Mouse (Mus musculus): ENCODE measurements around the gene Tnks2.

DNA sequence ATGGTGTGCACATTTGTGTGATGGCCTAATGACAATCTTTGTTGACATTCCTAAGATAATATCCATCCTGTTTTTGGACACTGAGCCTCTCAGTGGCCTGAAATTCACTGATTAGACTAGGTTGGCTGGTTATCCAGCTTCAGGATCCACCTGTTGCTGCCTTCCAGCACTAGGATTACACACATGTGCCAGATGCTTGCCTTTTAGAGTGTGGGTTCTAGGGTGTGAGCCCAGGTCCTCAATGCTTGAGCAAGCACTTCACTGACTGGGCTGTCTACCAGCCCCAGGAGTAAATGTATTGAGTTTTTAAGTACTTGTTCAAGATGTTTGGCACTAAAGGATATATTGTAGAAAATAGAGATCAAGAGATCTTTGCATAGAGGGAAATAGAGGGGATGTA is 104.0 kb downstream of the Tnks2 start:
- no peak for TF ChIP-seq POLR2A (IDR thresholded peaks at IDR 0.05; ENCODE audit: extremely low read depth, insufficient read depth, low read length)
- TF ChIP-seq CTCF (IDR thresholded peaks at IDR 0.05; ENCODE audit: low read depth, low read length), result no peak
